Mouse (Mus musculus): ENCODE measurements around the gene Pik3r4.

The Pik3r4 gene

GRCm38 (mm10) chr9:105697764-105698396 is 55.1 kb downstream of the Pik3r4 start:
- DNase-seq = no peak

GRCm38 (mm10) chr9:105700702-105701101 is 57.9 kb downstream of the Pik3r4 start:
- DNase-seq = no peak

- no peak for DNase-seq
Measured at GRCm38 (mm10) chr9:105701966-105702365, 59.2 kb downstream of the Pik3r4 start.

GRCm38 (mm10) chr9:105704226-105704932 is 61.6 kb downstream of the Pik3r4 start:
- DNase-seq = no peak

GRCm38 (mm10) chr9:105705011-105705410 is 62.2 kb downstream of the Pik3r4 start:
- DNase-seq = no peak

GRCm38 (mm10) chr9:105712049-105712448 is 69.3 kb downstream of the Pik3r4 start:
- DNase-seq = no peak

- DNase-seq = no peak
Measured at GRCm38 (mm10) chr9:105719367-105719766, 76.6 kb downstream of the Pik3r4 start.

- DNase-seq = no peak
Measured at GRCm38 (mm10) chr9:105719851-105720395, 77.1 kb downstream of the Pik3r4 start.

GRCm38 (mm10) chr9:105720430-105720829 is 77.7 kb downstream of the Pik3r4 start:
- DNase-seq = no peak

- DNase-seq = no peak
Measured at GRCm38 (mm10) chr9:105731976-105732375, 89.2 kb downstream of the Pik3r4 start.

GRCm38 (mm10) chr9:105734651-105735050 is 91.9 kb downstream of the Pik3r4 start:
- no peak for DNase-seq

- DNase-seq = no peak
Measured at GRCm38 (mm10) chr9:105735195-105735594, 92.4 kb downstream of the Pik3r4 start.
